Mouse (Mus musculus): ENCODE results near the gene Etnk1.

DNA sequence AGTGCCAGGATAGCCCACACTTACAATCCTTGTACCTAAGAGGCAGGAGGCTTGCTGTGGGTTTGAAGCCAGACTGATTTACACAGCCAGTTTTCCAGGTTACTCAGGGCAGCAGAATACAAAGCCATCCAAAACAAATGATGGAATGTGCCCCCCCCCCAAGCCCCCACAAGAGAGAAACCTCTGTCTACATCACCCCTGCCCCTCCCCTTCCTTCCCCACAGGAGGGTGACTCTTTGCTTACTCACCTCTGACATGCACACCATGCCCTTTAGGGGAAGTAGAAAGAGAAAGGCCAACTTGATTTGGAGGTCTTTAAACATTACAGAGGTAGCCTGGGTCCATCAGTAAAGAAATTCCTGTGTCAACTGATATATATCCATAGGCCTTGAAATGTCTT lies 18.2 kb upstream of the Etnk1 start:
- TF ChIP-seq CTCF (IDR thresholded peaks at IDR 0.05; ENCODE audit: borderline replicate concordance, control insufficient read depth, extremely low read depth, insufficient read depth, low read length, poor library complexity) (no peak), POLR2A (IDR thresholded peaks at IDR 0.05; ENCODE audit: control insufficient read depth, extremely low read depth, insufficient read depth, low read length, poor library complexity) (no peak)
